Mouse (Mus musculus) thymus, postnatal 10 days (tissue): ENCODE data around the gene Pcyt2.

Experiments used
- DNase-seq, 2 experiments: peaks; one replicate each; pipeline ENCODE4 v3.0.0; 2021; ENCODE audit warnings: low spot score in 2 of 2

Pcyt2 gene

DNA sequence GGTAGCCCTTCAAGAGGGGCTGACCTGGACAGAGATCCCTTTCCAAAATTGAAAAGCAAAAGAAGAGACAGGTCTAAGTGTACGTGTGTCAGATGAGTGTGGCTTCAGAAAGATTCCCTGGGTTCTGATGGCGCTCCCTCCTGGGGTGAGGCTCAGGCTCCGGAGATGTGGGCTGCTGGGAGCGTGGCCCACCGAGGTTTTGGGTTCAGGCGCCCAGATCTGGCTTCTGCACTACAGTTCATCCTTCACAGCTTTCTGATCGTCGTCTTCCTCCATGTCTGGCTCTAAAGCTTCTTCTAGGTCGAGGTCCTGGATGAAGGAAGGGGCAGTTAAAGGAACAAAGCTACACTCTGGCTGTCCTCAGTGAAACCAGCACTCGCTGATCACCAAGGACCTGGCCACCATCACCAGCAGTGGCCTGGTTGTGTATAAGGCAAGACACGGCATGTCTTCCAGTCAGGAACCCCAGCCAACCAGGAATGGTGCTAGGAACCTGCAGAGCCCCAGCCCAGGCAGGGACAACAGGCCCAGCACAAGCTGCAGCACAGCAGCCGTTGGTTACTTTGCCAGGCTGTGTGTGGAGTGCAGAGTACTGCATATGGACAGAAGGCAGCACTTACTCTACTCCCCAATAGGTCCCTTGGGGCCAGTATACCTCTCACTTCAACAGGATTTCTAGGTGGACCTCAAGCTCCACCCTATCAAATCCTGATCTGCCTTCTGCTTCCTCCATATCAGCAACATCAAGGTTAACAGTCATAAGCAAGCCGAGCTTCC, 56.6 kb downstream of the Pcyt2 start:
- DNase-seq = no peak
